Mouse (Mus musculus) splenic B cell, adult 2 months (primary cell): Measurements from ENCODE around the gene Olfr1555-ps1.
"Not testable (repeated sequence)": the region's sequence is repeated elsewhere in the genome, so short reads cannot be mapped to it uniquely, and the experiment has no call there.

ENCODE experiments used
- DNase-seq: peaks from one replicate; pipeline ENCODE4 v3.0.0-alpha.2; 2011; ENCODE audit warnings: low read depth, low spot score
- H3K27me3 ChIP-seq: 2 replicates; pipeline ENCODE4 v1.6.1; 2012; ENCODE audit warnings: mild to moderate bottlenecking, low read length, moderate library complexity, mixed read lengths; ENCODE audit not compliant: control insufficient read depth, poor library complexity, insufficient read depth, severe bottlenecking
- H3K36me3 ChIP-seq: 2 replicates; pipeline ENCODE4 v1.6.1; 2012; ENCODE audit warnings: mild to moderate bottlenecking, low read length, moderate library complexity, mixed read lengths; ENCODE audit not compliant: control insufficient read depth, poor library complexity, insufficient read depth, severe bottlenecking

Gene Olfr1555-ps1

DNA sequence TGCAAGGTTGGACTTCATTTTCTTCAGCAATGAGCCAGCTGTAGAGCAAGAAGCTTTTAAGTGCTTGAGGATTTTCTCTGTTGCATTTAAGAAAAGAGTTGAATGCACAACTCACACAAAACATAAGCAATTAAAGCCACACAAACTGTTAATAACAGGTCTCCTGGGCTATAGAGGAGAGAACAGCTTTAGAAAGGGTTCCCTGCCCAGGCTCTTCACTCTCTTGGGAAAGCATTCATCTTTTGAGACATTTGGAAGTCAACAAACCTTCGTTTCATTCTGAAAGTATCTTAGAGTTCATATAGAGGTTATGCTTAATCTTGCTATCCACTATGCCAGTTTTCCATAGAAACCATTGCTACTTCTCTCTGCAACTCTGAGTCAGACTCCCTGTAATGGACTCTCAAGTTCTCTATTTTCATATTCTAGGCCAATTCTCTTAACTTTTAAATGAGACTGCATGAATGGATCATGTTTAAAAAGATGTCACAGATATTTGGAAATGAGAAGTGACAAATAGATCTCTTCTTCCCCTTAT, at the start of gene Olfr1555-ps1:
TSS of gene Olfr1555-ps1 (minus strand) at position 51 of the 538 bp plus-strand sequence.
- H3K27me3 ChIP-seq, DNase-seq, H3K36me3 ChIP-seq: not testable (repeated sequence)

DNA sequence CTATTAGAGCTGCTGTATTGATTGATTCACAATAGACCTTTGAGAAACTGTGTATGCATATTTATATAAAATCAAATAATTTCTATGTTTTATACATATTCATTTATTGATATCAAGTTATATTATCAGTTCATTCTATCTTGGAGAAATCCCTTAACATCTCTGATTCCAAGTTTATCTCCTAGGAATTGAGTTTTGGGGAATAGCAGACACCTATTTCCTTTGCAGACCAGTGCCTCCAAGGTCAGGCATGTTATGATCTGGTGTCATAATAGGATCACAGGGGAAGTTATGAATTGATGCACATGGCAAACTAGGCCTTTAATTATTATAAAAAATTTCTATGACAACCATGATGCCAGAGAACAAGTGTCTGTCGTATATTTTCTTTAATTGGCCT, 30.4 kb upstream of the Olfr1555-ps1 start, which contains the start of gene Olfr1431:
TSS of gene Olfr1431 (plus strand) at position 301 of the 400 bp plus-strand sequence.
- Histone ChIP-seq H3K36me3 (no peaks in the 10 kb centered on the region), H3K27me3 (no peaks in the 10 kb centered on the region)
- DNase-seq = no peak

DNA sequence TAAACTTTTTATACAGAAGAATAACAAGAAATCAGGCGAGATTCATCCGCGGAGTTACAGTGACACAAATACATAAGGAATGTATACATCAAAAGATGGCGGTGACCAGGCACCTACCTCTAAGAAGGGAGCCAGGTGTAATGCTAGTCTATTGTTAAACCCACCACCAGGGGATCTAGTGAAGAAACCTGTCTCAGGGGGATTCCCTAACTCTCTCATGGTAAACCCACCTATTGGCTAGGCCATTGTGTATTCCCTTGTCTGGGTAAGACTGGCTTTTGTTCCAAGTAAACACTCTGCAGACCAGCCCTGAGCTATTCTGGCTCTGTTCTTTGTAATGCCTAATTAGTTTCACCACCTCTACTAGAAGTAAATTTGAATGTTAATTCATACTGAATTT, 29.2 kb upstream of the Olfr1555-ps1 start:
- not testable (repeated sequence) for H3K36me3 ChIP-seq, DNase-seq, H3K27me3 ChIP-seq

DNA sequence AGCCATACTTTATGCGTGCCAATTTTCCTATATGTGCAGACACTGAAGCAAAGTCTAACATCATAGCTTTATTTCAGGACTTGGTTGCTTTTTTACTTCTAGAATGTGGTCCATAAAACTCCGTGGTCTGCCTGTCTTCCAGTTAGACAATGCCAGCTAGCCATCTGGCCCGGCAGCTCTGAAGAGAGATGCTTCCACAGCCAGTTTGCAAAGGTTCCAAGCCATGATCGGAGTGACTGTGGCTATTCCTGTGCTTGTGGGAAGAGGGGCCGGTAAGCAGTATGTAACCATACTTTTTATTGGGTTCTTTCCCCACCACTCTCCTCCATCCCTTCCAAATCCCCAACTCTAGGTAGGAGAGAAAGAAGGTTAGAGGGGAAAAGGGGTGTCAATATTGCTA, 5.5 kb upstream of the Olfr1555-ps1 start:
- not testable (repeated sequence) for DNase-seq, H3K27me3 ChIP-seq, H3K36me3 ChIP-seq

DNA sequence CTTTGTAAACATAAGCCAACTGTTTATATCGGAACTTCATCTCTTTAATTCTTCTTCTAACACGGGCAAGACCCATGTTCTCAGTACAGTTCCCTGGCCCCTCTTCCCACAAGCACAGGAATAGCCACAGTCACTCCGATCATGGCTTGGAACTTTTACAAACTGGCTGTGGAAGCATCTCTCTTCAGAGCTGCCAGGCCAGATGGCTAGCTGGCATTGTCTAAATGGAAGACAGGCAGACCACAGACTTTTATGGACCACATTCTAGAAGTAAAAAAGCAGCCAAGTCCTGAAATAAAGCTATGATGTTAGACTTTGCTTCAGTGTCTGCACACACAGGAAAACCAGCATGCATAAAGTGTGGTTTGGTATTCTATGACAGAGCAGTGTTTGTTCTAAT, 24.5 kb downstream of the Olfr1555-ps1 start:
- no peaks in the 10 kb centered on the region for H3K36me3 ChIP-seq
- no peak for DNase-seq
- H3K27me3 ChIP-seq = no peaks in the 10 kb centered on the region

DNA sequence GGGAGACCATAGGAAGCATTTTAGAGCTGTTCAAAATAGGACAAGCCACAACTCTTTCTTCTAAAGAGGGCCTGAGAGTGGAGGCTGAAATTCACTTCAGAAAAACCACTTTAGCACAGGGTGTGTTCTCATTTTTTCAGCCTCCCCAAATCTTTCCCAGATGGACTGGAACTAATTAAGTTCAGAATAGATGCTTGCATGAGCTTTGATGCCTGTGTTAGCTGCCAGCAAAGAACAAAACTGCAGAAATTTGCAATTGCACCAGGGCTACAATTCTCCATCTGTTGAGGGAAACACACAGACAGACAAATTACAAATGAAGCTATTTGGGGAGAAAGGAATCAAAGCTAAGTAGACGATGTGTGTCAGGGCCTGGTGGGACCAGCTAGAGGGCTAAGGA, 26.6 kb downstream of the Olfr1555-ps1 start:
- Histone ChIP-seq H3K36me3 (no peaks in the 10 kb centered on the region), H3K27me3 (no peaks in the 10 kb centered on the region)
- no peak for DNase-seq

DNA sequence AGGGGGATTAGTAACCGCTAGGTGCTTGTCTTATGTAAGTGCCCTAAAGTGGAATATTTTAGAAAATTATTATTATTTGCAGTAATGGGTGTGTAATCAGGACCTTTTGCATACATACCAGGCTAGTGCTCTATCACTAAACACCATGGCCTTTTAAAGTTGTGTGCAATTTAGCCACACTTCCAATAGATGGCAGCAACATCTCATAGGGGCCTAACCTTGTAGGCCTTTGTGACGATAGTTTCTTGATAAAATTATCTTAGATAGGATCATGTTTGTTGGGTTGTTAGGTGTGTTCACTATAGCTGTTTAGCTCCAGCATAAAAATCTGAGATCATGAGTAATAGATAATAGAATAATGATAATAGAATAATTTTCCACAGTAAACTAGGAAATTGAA, 35.6 kb downstream of the Olfr1555-ps1 start:
- H3K36me3 ChIP-seq = no peaks in the 10 kb centered on the region
- DNase-seq = peak; percentile 39
- H3K27me3 ChIP-seq = no peaks in the 10 kb centered on the region

DNA sequence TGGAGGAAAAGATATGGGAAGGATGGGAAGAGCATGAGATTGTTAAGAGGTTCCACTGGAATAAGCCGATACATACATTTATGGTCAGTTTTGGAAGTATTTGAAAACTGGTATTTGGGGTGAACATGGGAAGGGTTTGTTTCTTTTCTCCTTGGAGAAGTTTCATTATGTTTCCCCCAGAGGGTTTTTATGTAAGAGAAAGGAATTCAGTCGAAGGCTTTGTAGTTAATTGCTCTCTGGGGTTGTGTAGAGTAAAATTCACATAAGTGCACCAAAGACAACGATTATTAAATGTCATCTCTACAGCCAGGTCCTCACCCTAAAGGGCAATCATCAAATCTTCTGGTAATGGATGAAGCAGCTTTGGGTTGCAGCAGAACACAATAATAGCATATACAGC, 46.8 kb downstream of the Olfr1555-ps1 start, which contains the start of gene Olfr76:
TSS of gene Olfr76 (minus strand) at position 101 of the 400 bp plus-strand sequence.
- no peak for DNase-seq
- H3K36me3 ChIP-seq = no peaks in the 10 kb centered on the region
- H3K27me3 ChIP-seq = no peaks in the 10 kb centered on the region

DNA sequence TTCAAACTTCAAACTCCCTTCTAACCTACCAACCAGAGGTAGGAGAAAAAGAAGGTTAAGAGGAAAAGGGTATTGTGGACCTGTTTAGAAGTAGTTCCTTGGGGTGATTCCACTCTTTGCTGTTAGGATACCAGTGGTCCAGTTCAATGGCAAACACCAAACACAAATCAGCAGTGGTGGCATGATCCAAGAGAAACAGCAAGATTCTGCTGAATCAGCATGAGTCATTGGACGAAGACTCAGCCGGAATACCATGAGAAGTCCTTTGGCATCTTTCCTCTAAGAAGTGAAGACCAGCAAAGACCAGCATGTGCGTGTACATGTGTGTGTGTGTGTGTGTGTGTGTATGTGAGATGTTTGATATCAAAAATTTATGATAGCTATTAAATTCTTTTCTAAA, 53.4 kb downstream of the Olfr1555-ps1 start:
- no peaks in the 10 kb centered on the region for H3K36me3 ChIP-seq
- no peaks in the 10 kb centered on the region for H3K27me3 ChIP-seq

DNA sequence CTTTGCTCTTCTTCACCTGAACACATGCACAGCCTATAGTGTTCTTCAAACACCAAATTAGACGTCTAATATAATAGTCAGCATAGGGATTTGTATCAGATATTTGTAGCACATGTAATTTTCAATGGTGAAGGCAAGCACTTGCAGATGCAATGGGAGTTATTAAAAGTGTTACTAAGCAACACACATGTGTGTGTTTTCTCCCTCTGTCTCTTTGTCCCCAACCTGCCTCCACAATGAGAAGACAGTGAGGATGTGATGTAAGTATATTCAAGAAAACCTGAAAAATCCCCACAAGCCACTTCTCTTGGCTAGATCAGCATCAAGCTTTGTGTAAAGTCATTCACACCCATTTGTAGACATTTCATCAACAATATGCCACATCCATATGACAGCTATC, 54.1 kb downstream of the Olfr1555-ps1 start, which contains the start of gene Olfr1428:
TSS of gene Olfr1428 (minus strand) at position 101 of the 400 bp plus-strand sequence.
- Histone ChIP-seq H3K36me3 (no peaks in the 10 kb centered on the region), H3K27me3 (no peaks in the 10 kb centered on the region)
- DNase-seq = no peak

More for the DNA sequence above, 53.4 kb downstream of the Olfr1555-ps1 start:
- DNase-seq = no peak
